Mouse (Mus musculus): ENCODE measurements around the gene Ica1. TPM values are rescaled to one million over a fixed set of nuclear protein-coding genes. Genes with fewer than 3 reads are reported as not detected.

Gene Ica1
- total RNA-seq, 2 experiments from 2014 or later: 9.8 to 12.2 TPM

GRCm38 (mm10) chr6:8744273-8744785 lies 34.0 kb downstream of the Ica1 start:
- intact Hi-C loops (cut with DNase I): no loop called here

GRCm38 (mm10) chr6:8742449-8742848 lies 35.8 kb downstream of the Ica1 start:
- intact Hi-C loops (cut with DNase I): no loop called here
- no peak for DNase-seq

More at GRCm38 (mm10) chr6:8744273-8744785, 34.0 kb downstream of the Ica1 start:
- no peak for DNase-seq

GRCm38 (mm10) chr6:8741659-8742058 lies 36.6 kb downstream of the Ica1 start:
- intact Hi-C loops (cut with DNase I): no loop called here
- no peak for DNase-seq

GRCm38 (mm10) chr6:8740092-8740491 lies 38.2 kb downstream of the Ica1 start:
- no peak for DNase-seq
- intact Hi-C loops (cut with DNase I): no loop called here

- intact Hi-C loops (cut with DNase I): loop anchor here (5.0 kb wide), 3 partner anchors 526 to 1006 kb away; no protein-coding TSS in a partner anchor
- peak in 1 of 2 experiments; percentile 10 for DNase-seq
Observed at GRCm38 (mm10) chr6:8738396-8738795, 39.9 kb downstream of the Ica1 start.

GRCm38 (mm10) chr6:8736493-8736820 lies 41.8 kb downstream of the Ica1 start:
- DNase-seq: no peak
- intact Hi-C loops (cut with DNase I): loop anchor here (1.0 to 5.0 kb wide), 5 partner anchors 94 to 1004 kb away; no protein-coding TSS in a partner anchor

- intact Hi-C loops (cut with DNase I): loop anchor here (1.0 to 5.0 kb wide), 5 partner anchors 95 to 1004 kb away; no protein-coding TSS in a partner anchor
Observed at GRCm38 (mm10) chr6:8735657-8736492, 42.4 kb downstream of the Ica1 start.

GRCm38 (mm10) chr6:8735044-8735443 lies 43.2 kb downstream of the Ica1 start:
- no peak for DNase-seq

More at GRCm38 (mm10) chr6:8735657-8736492, 42.4 kb downstream of the Ica1 start:
- peak; percentile 75 to 80 for DNase-seq

GRCm38 (mm10) chr6:8732492-8732891 lies 45.8 kb downstream of the Ica1 start:
- DNase-seq: peak; percentile 3 to 15
- intact Hi-C loops (cut with DNase I): loop anchor here (2.0 kb wide), 1 partner anchor 220 kb away; no protein-coding TSS in a partner anchor

More at GRCm38 (mm10) chr6:8735044-8735443, 43.2 kb downstream of the Ica1 start:
- intact Hi-C loops (cut with DNase I): loop anchor here (5.0 kb wide), 3 partner anchors 523 to 1003 kb away; no protein-coding TSS in a partner anchor

- intact Hi-C loops (cut with DNase I): loop anchor here (2.0 kb wide), 1 partner anchor 219 kb away; no protein-coding TSS in a partner anchor
- DNase-seq: no peak
Observed at GRCm38 (mm10) chr6:8731656-8732191, 46.6 kb downstream of the Ica1 start.

GRCm38 (mm10) chr6:8730433-8730832 lies 47.9 kb downstream of the Ica1 start:
- intact Hi-C loops (cut with DNase I): no loop called here
- DNase-seq: no peak

- no peak for DNase-seq
- intact Hi-C loops (cut with DNase I): no loop called here
Observed at GRCm38 (mm10) chr6:8727806-8728205, 50.5 kb downstream of the Ica1 start.

GRCm38 (mm10) chr6:8725610-8726009 lies 52.7 kb downstream of the Ica1 start:
- intact Hi-C loops (cut with DNase I): no loop called here
- no peak for DNase-seq

- intact Hi-C loops (cut with DNase I): no loop called here
- DNase-seq: no peak
Observed at GRCm38 (mm10) chr6:8719692-8720091, 58.6 kb downstream of the Ica1 start.

GRCm38 (mm10) chr6:8717967-8718366 lies 60.3 kb downstream of the Ica1 start:
- DNase-seq: no peak
- intact Hi-C loops (cut with DNase I): no loop called here

GRCm38 (mm10) chr6:8716539-8716938 lies 61.7 kb downstream of the Ica1 start:
- intact Hi-C loops (cut with DNase I): no loop called here
- DNase-seq: no peak

- DNase-seq: no peak
- intact Hi-C loops (cut with DNase I): no loop called here
Observed at GRCm38 (mm10) chr6:8711246-8711645, 67.0 kb downstream of the Ica1 start.

- intact Hi-C loops (cut with DNase I): no loop called here
- peak; percentile 55 to 56 for DNase-seq
Observed at GRCm38 (mm10) chr6:8694636-8695514, 83.4 kb downstream of the Ica1 start.

GRCm38 (mm10) chr6:8693926-8694635 lies 84.2 kb downstream of the Ica1 start:
- DNase-seq: no peak
- intact Hi-C loops (cut with DNase I): no loop called here
